Mouse (Mus musculus) MEL (cell line): ENCODE measurements around the gene Selenon. TPM values are rescaled to one million over a fixed set of nuclear protein-coding genes. Genes with fewer than 3 reads are reported as not detected.

Experiments used
- DNase-seq: peaks from one replicate; pipeline ENCODE4 v3.0.0; 2011; ENCODE audit warnings: low read depth, low spot score
- H3K27ac ChIP-seq: 2 replicates; pipeline ENCODE4 v1.5.1; 2012; ENCODE audit warnings: low read depth, mild to moderate bottlenecking, control low read depth, low read length, moderate library complexity; ENCODE audit not compliant: control insufficient read depth
- H3K27me3 ChIP-seq, 2 experiments: fragments of 150-350 bp in 1 of 2; sonication (generic) in 1 of 2; 2 replicates each; pipeline ENCODE4 v1.6.1; 2012; ENCODE audit warnings: low read length in 2 of 2, mild to moderate bottlenecking in 2 of 2, improper control_type of control experiment in 1 of 2, moderate library complexity in 1 of 2; ENCODE audit not compliant: insufficient read depth in 2 of 2, control insufficient read depth in 1 of 2
- H3K36me3 ChIP-seq, 2 experiments: 2 replicates each; pipeline ENCODE4 v1.6.1; 2012 to 2014; ENCODE audit warnings: low read length in 2 of 2, improper control_type of control experiment in 1 of 2, inconsistent platforms in 1 of 2, mild to moderate bottlenecking in 1 of 2; ENCODE audit not compliant: insufficient read depth in 2 of 2, control insufficient read depth in 1 of 2
- H3K4me1 ChIP-seq, 2 experiments: fragments of 150-350 bp in 1 of 2; sonication (generic) in 1 of 2; 2 replicates each; pipeline ENCODE4 v1.6.1; 2012; ENCODE audit warnings: low read length in 2 of 2, improper control_type of control experiment in 1 of 2, mild to moderate bottlenecking in 1 of 2; ENCODE audit not compliant: insufficient read depth in 2 of 2, control insufficient read depth in 1 of 2
- H3K4me3 ChIP-seq, 2 experiments: fragments of 150-350 bp in 1 of 2; sonication (generic) in 1 of 2; 2 replicates each; pipeline ENCODE4 v1.5.1; 2012; ENCODE audit warnings: low read depth in 2 of 2, low read length in 2 of 2, mild to moderate bottlenecking in 2 of 2, moderate library complexity in 2 of 2, control low read depth in 1 of 2, improper control_type of control experiment in 1 of 2; ENCODE audit not compliant: control insufficient read depth in 1 of 2, insufficient read depth in 1 of 2
- H3K79me2 ChIP-seq: 2 replicates; pipeline ENCODE4 v1.6.1; 2012; ENCODE audit warnings: mild to moderate bottlenecking, low read length, moderate library complexity; ENCODE audit not compliant: control insufficient read depth, poor library complexity, insufficient read depth
- H3K9ac ChIP-seq: 2 replicates; pipeline ENCODE4 v1.6.1; 2012; ENCODE audit warnings: low read depth, mild to moderate bottlenecking, control low read depth, low read length, moderate library complexity; ENCODE audit not compliant: control insufficient read depth, poor library complexity, severe bottlenecking
- H3K9me3 ChIP-seq: fragments of 150-350 bp; sonication (generic); replicated peaks from 2 replicates; pipeline ENCODE4 v1.6.1; 2012; ENCODE audit warnings: mild to moderate bottlenecking, low read length, improper control_type of control experiment, moderate library complexity; ENCODE audit not compliant: insufficient read depth
- CHD1 ChIP-seq: IDR thresholded peaks from 2 replicates; pipeline ENCODE4 v1.6.1; 2012; ENCODE audit warnings: low read depth, mild to moderate bottlenecking, inconsistent platforms, low read length, improper control_type of control experiment
- CHD2 ChIP-seq: IDR thresholded peaks from 2 replicates; pipeline ENCODE4 v1.6.1; 2011; ENCODE audit warnings: low read length, improper control_type of control experiment
- CTCF ChIP-seq, 3 experiments: IDR thresholded peaks in 2 of 3; conservative IDR thresholded peaks in 1 of 3; 2 replicates each; pipeline ENCODE4 v1.5.1; 2011 to 2012; ENCODE audit warnings: low read length in 3 of 3, low read depth in 2 of 3, mild to moderate bottlenecking in 2 of 3, improper control_type of control experiment in 1 of 3, inconsistent platforms in 1 of 3, mixed read lengths in 1 of 3, moderate library complexity in 1 of 3; ENCODE audit not compliant: control insufficient read depth in 1 of 3, insufficient read depth in 1 of 3, poor library complexity in 1 of 3, severe bottlenecking in 1 of 3
- EP300 ChIP-seq, 2 experiments: IDR thresholded peaks; 2 replicates each; pipeline ENCODE4 v1.6.1; 2011; ENCODE audit warnings: improper control_type of control experiment in 2 of 2, low read length in 2 of 2, low read depth in 1 of 2, mild to moderate bottlenecking in 1 of 2
- HCFC1 ChIP-seq: IDR thresholded peaks from 2 replicates; pipeline ENCODE4 v1.6.1; 2012; ENCODE audit warnings: low read depth, mild to moderate bottlenecking, inconsistent platforms, low read length, improper control_type of control experiment, moderate library complexity
- JUND ChIP-seq: IDR thresholded peaks from 2 replicates; pipeline ENCODE4 v1.6.1; 2011; ENCODE audit warnings: low read depth, mild to moderate bottlenecking, improper control_type of control experiment, low read length
- MAFK ChIP-seq: IDR thresholded peaks from 2 replicates; pipeline ENCODE4 v1.6.1; 2011; ENCODE audit warnings: low read depth, mild to moderate bottlenecking, low read length, improper control_type of control experiment, borderline replicate concordance
- MAX ChIP-seq: IDR thresholded peaks from 2 replicates; pipeline ENCODE4 v1.6.1; 2011; ENCODE audit warnings: low read length, improper control_type of control experiment
- MAZ ChIP-seq: IDR thresholded peaks from 2 replicates; pipeline ENCODE4 v1.6.1; 2012; ENCODE audit warnings: low read depth, mild to moderate bottlenecking, inconsistent platforms, low read length, improper control_type of control experiment
- RAD21 ChIP-seq: IDR thresholded peaks from 2 replicates; pipeline ENCODE4 v1.6.1; 2011; ENCODE audit warnings: mild to moderate bottlenecking, low read depth, low read length, improper control_type of control experiment
- SMC3 ChIP-seq: IDR thresholded peaks from 2 replicates; pipeline ENCODE4 v1.6.1; 2011; ENCODE audit warnings: low read depth, low read length, improper control_type of control experiment
- TAL1 ChIP-seq: IDR thresholded peaks from 2 replicates; pipeline ENCODE4 v1.6.1; 2012; ENCODE audit warnings: mild to moderate bottlenecking, inconsistent platforms, low read length, moderate library complexity, mixed read lengths
- TCF12 ChIP-seq: IDR thresholded peaks from 2 replicates; pipeline ENCODE4 v1.6.1; 2014; ENCODE audit warnings: low read depth, mild to moderate bottlenecking, inconsistent platforms, low read length, improper control_type of control experiment, moderate library complexity
- UBTF ChIP-seq: IDR thresholded peaks from 2 replicates; pipeline ENCODE4 v1.6.1; 2012; ENCODE audit warnings: low read depth, mild to moderate bottlenecking, inconsistent platforms, low read length, improper control_type of control experiment, moderate library complexity, borderline replicate concordance; ENCODE audit not compliant: insufficient read depth
- USF1 ChIP-seq: IDR thresholded peaks from 2 replicates; pipeline ENCODE4 v1.6.1; 2014; ENCODE audit warnings: low read depth, mild to moderate bottlenecking, inconsistent platforms, low read length, improper control_type of control experiment, moderate library complexity
- ZNF384 ChIP-seq: IDR thresholded peaks from 2 replicates; pipeline ENCODE4 v1.6.1; 2012; ENCODE audit warnings: low read depth, mild to moderate bottlenecking, inconsistent platforms, low read length, improper control_type of control experiment
- polyA plus RNA-seq, 2 experiments: library from polyadenylated mRNA; stranded (reverse) in 1 of 2; unstranded in 1 of 2; fragments of >175 nt in 1 of 2; fragments of >200 nt in 1 of 2; gene quantifications; 2 replicates each; pipeline versions ENCODE4 v1.2.1 to v1.2.4; 2012; ENCODE audit warnings: low replicate concordance in 2 of 2, low read depth in 1 of 2; ENCODE audit not compliant: insufficient read length in 2 of 2, insufficient read depth in 1 of 2, missing spikeins in 1 of 2
- total RNA-seq: library from RNA; depleted of rRNA; stranded (reverse); fragments of 300-350 nt; gene quantifications from 2 replicates; pipeline ENCODE4 v1.2.3, GENCODE M21; 2012

Selenon gene
- total and polyA plus RNA-seq, 3 experiments: 2.9 to 16.3 TPM; not detected in 1

- TF ChIP-seq MAFK (no peak), CHD2 (no peak), MAX (no peak)
- TF ChIP-seq, all 39 proteins: peak for 0
Measured at GRCm38 (mm10) chr4:134592442-134592841, 40.5 kb upstream of the Selenon start (continued).

- Histone ChIP-seq H3K4me3 (no peak overlapping the region), H3K36me3 (0 out of 4 replicates have a peak, but pooled peaks cover 0 to 2% of the 10 kb centered on the region in 2 experiments), H3K9ac (no peak overlapping the region), H3K79me2 (no peaks in the 10 kb centered on the region), H3K4me1 (no peaks in the 10 kb centered on the region), H3K27ac (no peak overlapping the region), H3K9me3 (no peaks in the 10 kb centered on the region), H3K27me3 (no peaks in the 10 kb centered on the region)
- no peak for DNase-seq
- TF ChIP-seq SMC3: no peak
- no peak for TF ChIP-seq RAD21
- no peak for TF ChIP-seq HCFC1
- TF ChIP-seq ZNF384: no peak
- TF ChIP-seq EP300 (IDR thresholded peaks at IDR 0.05; ENCODE audit: low read depth in 1 of 2, low read length in 2 of 2): no peak
- no peak for TF ChIP-seq UBTF
- no peak for TF ChIP-seq TCF12
- TF ChIP-seq CHD1: no peak
- TF ChIP-seq USF1: no peak
Measured at GRCm38 (mm10) chr4:134591506-134592061, 39.6 kb upstream of the Selenon start.

GRCm38 (mm10) chr4:134590227-134590926, 38.4 kb upstream of the Selenon start:
- TF ChIP-seq TAL1 (no peak), RAD21 (peak; percentile 28), ZNF384 (no peak), EP300 (IDR thresholded peaks at IDR 0.05; ENCODE audit: low read depth in 1 of 2, low read length in 2 of 2) (no peak), JUND (no peak), MAZ (no peak), CTCF (IDR thresholded peaks at IDR 0.05 in 2 of 3, conservative IDR thresholded peaks at IDR 0.05 in 1 of 3; ENCODE audit: control insufficient read depth in 1 of 3, insufficient read depth in 1 of 3, low read depth in 2 of 3, low read length in 3 of 3, poor library complexity in 1 of 3, severe bottlenecking in 1 of 3) (peak; percentile 57 to 73 (median 67))
- TF ChIP-seq, all 39 proteins: peak for 2
- no peaks in the 10 kb centered on the region for H3K9me3 ChIP-seq
- no peak for DNase-seq
- H3K4me3 ChIP-seq: no peak overlapping the region
- no peaks in the 10 kb centered on the region for H3K27me3 ChIP-seq
- H3K4me1 ChIP-seq: no peaks in the 10 kb centered on the region
- H3K9ac ChIP-seq: no peak overlapping the region
- H3K79me2 ChIP-seq: no peaks in the 10 kb centered on the region
- H3K27ac ChIP-seq: no peak overlapping the region
- 0 out of 4 replicates have a peak, but pooled peaks cover 0 to 2% of the 10 kb centered on the region in 2 experiments for H3K36me3 ChIP-seq
